8 mouse cellular contexts compared by ENCODE assay signal in the genomic region with DNA sequence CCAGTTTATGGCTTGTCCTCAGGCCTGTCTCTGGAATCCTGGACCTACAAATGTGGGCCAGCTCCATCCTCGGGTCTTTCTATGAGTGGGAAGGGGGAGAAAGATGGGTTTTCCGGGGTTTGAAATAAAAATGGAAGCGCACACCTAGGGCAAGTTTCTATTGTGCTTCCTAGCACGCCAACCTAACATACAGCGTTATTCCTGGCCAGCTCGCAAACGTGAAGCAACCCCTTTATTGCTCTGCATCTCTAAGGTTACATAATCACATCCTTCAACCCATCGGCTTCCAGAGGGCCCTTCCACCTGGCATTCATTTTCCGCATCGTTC. TPM values are rescaled to one million over a fixed set of nuclear protein-coding genes. Genes with fewer than 3 reads are reported as not detected.
A peak's percentile ranks its signal among the peaks of the same experiment; 100 is the strongest.
DNase-seq lines count a peak whose midpoint lies in the region; ATAC-seq and TF ChIP-seq lines count a peak whose summit lies in the region.

No protein-coding gene starts in this region.

- no peaks in the 10 kb centered on the region for H3K36me3 ChIP-seq in heart, postnatal 0 days (replicated peaks; ENCODE audit: control insufficient read depth, insufficient read depth, low read length)
- H3K36me3 ChIP-seq in embryonic facial prominence, embryonic 10.5 days (replicated peaks) = no peaks in the 10 kb centered on the region
- no peaks in the 10 kb centered on the region for H3K36me3 ChIP-seq in hindbrain, embryonic 13.5 days
- no peaks in the 10 kb centered on the region for H3K36me3 ChIP-seq in midbrain, embryonic 10.5 days
- H3K36me3 ChIP-seq in thymus, adult 2 months (ENCODE audit: control insufficient read depth, insufficient read depth, low read length) = no peaks in the 10 kb centered on the region

- H3K27me3 ChIP-seq in heart, postnatal 0 days (ENCODE audit: control insufficient read depth, insufficient read depth, low read length) = peaks cover 32% of the 10 kb centered on the region
- H3K27me3 ChIP-seq in embryonic facial prominence, embryonic 10.5 days (replicated peaks; ENCODE audit: low read depth, poor library complexity, severe bottlenecking) = peaks cover 54% of the 10 kb centered on the region
- H3K27me3 ChIP-seq in hindbrain, embryonic 13.5 days = peaks cover 51% of the 10 kb centered on the region
- peaks cover 49% of the 10 kb centered on the region for H3K27me3 ChIP-seq in midbrain, embryonic 10.5 days (ENCODE audit: low read depth, poor library complexity, severe bottlenecking)
- peaks cover 8% of the 10 kb centered on the region; the same call in 1 of the 2 replicates for H3K27me3 ChIP-seq in thymus, adult 2 months (ENCODE audit: control insufficient read depth, insufficient read depth, low read length)

- H3K9me3 ChIP-seq in heart, postnatal 0 days (replicated peaks; ENCODE audit: control insufficient read depth, low read length) = no peaks in the 10 kb centered on the region
- no peaks in the 10 kb centered on the region for H3K9me3 ChIP-seq in embryonic facial prominence, embryonic 10.5 days
- no peaks in the 10 kb centered on the region for H3K9me3 ChIP-seq in hindbrain, embryonic 13.5 days
- H3K9me3 ChIP-seq in midbrain, embryonic 10.5 days (replicated peaks) = no peaks in the 10 kb centered on the region

- H3K4me1 ChIP-seq in heart, postnatal 0 days (ENCODE audit: control insufficient read depth, insufficient read depth) = 0 out of 2 replicates have a peak, but pooled peaks cover 6% of the 10 kb centered on the region
- peaks cover 20% of the 10 kb centered on the region for H3K4me1 ChIP-seq in embryonic facial prominence, embryonic 10.5 days
- H3K4me1 ChIP-seq in hindbrain, embryonic 13.5 days (replicated peaks) = peaks cover 24% of the 10 kb centered on the region
- H3K4me1 ChIP-seq in midbrain, embryonic 10.5 days = peaks cover 29% of the 10 kb centered on the region
- H3K4me1 ChIP-seq in thymus, adult 2 months (replicated peaks; ENCODE audit: control insufficient read depth, insufficient read depth, low read length) = peaks cover 7% of the 10 kb centered on the region; the same call in 1 of the 2 replicates

- 16% methylated on average over 10 of the region's 10 CpGs for WGBS in heart, postnatal 0 days
- WGBS in embryonic facial prominence, embryonic 10.5 days = 10% methylated on average over 10 of the region's 10 CpGs
- WGBS in hindbrain, embryonic 13.5 days = 19% methylated on average over 10 of the region's 10 CpGs
- WGBS in midbrain, embryonic 10.5 days = 18% methylated on average over 10 of the region's 10 CpGs
- 23% methylated on average over 10 of the region's 10 CpGs for WGBS in thymus, adult 2 months

- no peak overlapping the region for H3K27ac ChIP-seq in heart, postnatal 0 days (ENCODE audit: low read depth)
- H3K27ac ChIP-seq in embryonic facial prominence, embryonic 10.5 days (replicated peaks) = no peak overlapping the region
- H3K27ac ChIP-seq in hindbrain, embryonic 13.5 days = no peak overlapping the region
- no peak overlapping the region for H3K27ac ChIP-seq in midbrain, embryonic 10.5 days (replicated peaks)
- H3K27ac ChIP-seq in thymus, adult 2 months (ENCODE audit: control insufficient read depth, insufficient read depth, low read length) = no peak overlapping the region

- TF ChIP-seq CTCF in heart, postnatal 0 days (IDR thresholded peaks at IDR 0.05; ENCODE audit: low read depth) = no peak
- TF ChIP-seq CTCF in thymus, adult 2 months (IDR thresholded peaks at IDR 0.05; ENCODE audit: borderline replicate concordance, control insufficient read depth, extremely low read depth, insufficient read depth, low read length, poor library complexity) = no peak

- ATAC-seq in heart, postnatal 0 days (ENCODE audit: insufficient read depth, low read depth) = no peak
- no peak for ATAC-seq in hindbrain, embryonic 13.5 days (ENCODE audit: low FRiP score)

- DNase-seq in heart, postnatal 0 days (ENCODE audit: low spot score) = no peak
- no peak for DNase-seq in heart, adult 11 months
- peak; percentile 70 for DNase-seq in embryonic facial prominence, embryonic 10.5 days (ENCODE audit: low spot score)
- peak; percentile 28 for DNase-seq in midbrain, embryonic 10.5 days (ENCODE audit: low spot score)
- no peak for DNase-seq in thymus, postnatal 4 days
- DNase-seq in MN1 (ENCODE audit: low spot score) = no peak
- no peak for DNase-seq in thymus, adult 2 months

- H3K4me2 ChIP-seq in heart, postnatal 0 days (ENCODE audit: low read depth, low read length) = peak overlapping the region; percentile 87
- peak overlapping the region; percentile 93 for H3K4me2 ChIP-seq in hindbrain, embryonic 13.5 days

- no peak for TF ChIP-seq POLR2A in thymus, adult 2 months (IDR thresholded peaks at IDR 0.05; ENCODE audit: control insufficient read depth, extremely low read depth, insufficient read depth, low read length, poor library complexity)

- peak overlapping the region; percentile 55 for H3K4me3 ChIP-seq in heart, postnatal 0 days (ENCODE audit: low read depth, low read length)
- H3K4me3 ChIP-seq in embryonic facial prominence, embryonic 10.5 days = peak overlapping the region; percentile 71
- peak overlapping the region; percentile 51 for H3K4me3 ChIP-seq in hindbrain, embryonic 13.5 days
- H3K4me3 ChIP-seq in midbrain, embryonic 10.5 days = peak overlapping the region; percentile 72
- no peak overlapping the region for H3K4me3 ChIP-seq in thymus, adult 2 months (ENCODE audit: control insufficient read depth, insufficient read depth, low read length)

- H3K9ac ChIP-seq in heart, postnatal 0 days (replicated peaks; ENCODE audit: low read depth, low read length) = no peak overlapping the region
- H3K9ac ChIP-seq in hindbrain, embryonic 13.5 days = no peak overlapping the region

- TF ChIP-seq EP300 in heart, postnatal 0 days (IDR thresholded peaks at IDR 0.05; ENCODE audit: low read depth) = no peak

RNA-seq across cellular contexts. Expression of a gene that starts 0.5 kb away (rescaled TPM):
- not detected in 2 replicates for total RNA-seq in heart, postnatal 0 days (2014; rRNA removed; ENCODE audit: low replicate concordance)
- 0.07 TPM in 1 of 2 replicates, not detected in the other for polyA plus RNA-seq in heart, postnatal 0 days (2015; fragmentation: Nextera tagmentation; extraction: Ambion mirVana)
- polyA plus RNA-seq in embryonic facial prominence, embryonic 10.5 days (2016; fragmentation: Nextera tagmentation; extraction: Ambion mirVana) = 0.23 and 0.67 TPM in 2 replicates
- 0.17 and 0.22 TPM in 2 replicates for polyA plus RNA-seq in hindbrain, embryonic 13.5 days (2015; fragmentation: Nextera tagmentation; extraction: Ambion mirVana)
- 0.14 TPM in 1 of 2 replicates, not detected in the other for polyA plus RNA-seq in midbrain, embryonic 10.5 days (2016; fragmentation: Nextera tagmentation; extraction: Ambion mirVana)
- 0.04 and 0.22 TPM in 2 replicates for polyA plus RNA-seq in thymus, adult 2 months (2012; rRNA removed)

RNA-seq across cellular contexts. Expression of a gene that starts 14.8 kb away (rescaled TPM):
- total RNA-seq in heart, postnatal 0 days (2014; rRNA removed; ENCODE audit: low replicate concordance) = 41.1 and 57.5 TPM in 2 replicates
- 14.8 and 17.4 TPM in 2 replicates for polyA plus RNA-seq in heart, postnatal 0 days (2015; fragmentation: Nextera tagmentation; extraction: Ambion mirVana)
- polyA plus RNA-seq in embryonic facial prominence, embryonic 10.5 days (2016; fragmentation: Nextera tagmentation; extraction: Ambion mirVana) = 58.3 and 59.8 TPM in 2 replicates
- 26.7 and 29.5 TPM in 2 replicates for polyA plus RNA-seq in hindbrain, embryonic 13.5 days (2015; fragmentation: Nextera tagmentation; extraction: Ambion mirVana)
- polyA plus RNA-seq in midbrain, embryonic 10.5 days (2016; fragmentation: Nextera tagmentation; extraction: Ambion mirVana) = 50.5 and 54.7 TPM in 2 replicates
- 80.9 and 88.8 TPM in 2 replicates for polyA plus RNA-seq in thymus, adult 2 months (2012; rRNA removed)

RNA-seq across cellular contexts. Expression of a gene that starts 54.3 kb away (rescaled TPM):
- 12.5 and 23.3 TPM in 2 replicates for total RNA-seq in heart, postnatal 0 days (2014; rRNA removed; ENCODE audit: low replicate concordance)
- polyA plus RNA-seq in heart, postnatal 0 days (2015; fragmentation: Nextera tagmentation; extraction: Ambion mirVana) = 15.5 and 15.7 TPM in 2 replicates
- 29.8 and 30.1 TPM in 2 replicates for polyA plus RNA-seq in embryonic facial prominence, embryonic 10.5 days (2016; fragmentation: Nextera tagmentation; extraction: Ambion mirVana)
- polyA plus RNA-seq in hindbrain, embryonic 13.5 days (2015; fragmentation: Nextera tagmentation; extraction: Ambion mirVana) = 34.3 and 34.6 TPM in 2 replicates
- polyA plus RNA-seq in midbrain, embryonic 10.5 days (2016; fragmentation: Nextera tagmentation; extraction: Ambion mirVana) = 32.6 and 32.9 TPM in 2 replicates
- 16.4 and 19.6 TPM in 2 replicates for polyA plus RNA-seq in thymus, adult 2 months (2012; rRNA removed)

Comparison
In these comparisons a context has a peak if more than half of its experiments do, and no peak if none do; other contexts are left out.
1. DNase-seq: peak in embryonic facial prominence, embryonic 10.5 days (single experiment) and midbrain, embryonic 10.5 days (single experiment); none in heart, postnatal 0 days (single experiment), heart, adult 11 months (single experiment), thymus, postnatal 4 days (single experiment), MN1 (single experiment) and thymus, adult 2 months (single experiment).